Mouse (Mus musculus) MN1 (cell line): Measurements from ENCODE around the gene Cspg4.
"Not testable (repeated sequence)": the region's sequence is repeated elsewhere in the genome, so short reads cannot be mapped to it uniquely, and the experiment has no call there.

Experiments used
- DNase-seq: peaks from one replicate; pipeline ENCODE4 v3.0.0-alpha.2; 2016; ENCODE audit warnings: low spot score

Cspg4 gene

DNA sequence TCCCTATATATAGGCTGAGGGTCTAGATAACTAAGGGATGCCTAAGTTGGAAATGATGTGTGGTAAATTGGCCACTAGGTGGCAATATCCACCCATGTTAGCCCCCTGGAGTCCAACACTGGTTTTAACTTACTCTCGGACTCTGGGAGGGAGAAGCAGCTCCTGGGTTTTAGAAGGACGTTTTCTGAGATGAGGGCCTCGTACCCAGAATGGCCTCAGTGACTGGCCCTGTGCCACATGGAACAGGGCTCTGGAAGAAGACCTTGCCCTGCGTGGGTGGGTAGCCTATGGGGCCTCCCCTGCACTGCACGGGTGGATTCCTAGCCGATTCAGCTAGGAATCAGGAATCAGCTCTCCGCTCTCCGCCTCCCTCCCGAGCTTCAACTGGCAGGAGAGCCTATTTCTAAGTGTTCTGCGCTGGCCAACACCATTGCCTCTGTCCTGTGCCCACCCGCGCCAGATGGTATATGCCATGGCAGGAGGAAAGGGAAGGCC is 26.7 kb downstream of the Cspg4 start:
- peak; percentile 89 for DNase-seq

DNA sequence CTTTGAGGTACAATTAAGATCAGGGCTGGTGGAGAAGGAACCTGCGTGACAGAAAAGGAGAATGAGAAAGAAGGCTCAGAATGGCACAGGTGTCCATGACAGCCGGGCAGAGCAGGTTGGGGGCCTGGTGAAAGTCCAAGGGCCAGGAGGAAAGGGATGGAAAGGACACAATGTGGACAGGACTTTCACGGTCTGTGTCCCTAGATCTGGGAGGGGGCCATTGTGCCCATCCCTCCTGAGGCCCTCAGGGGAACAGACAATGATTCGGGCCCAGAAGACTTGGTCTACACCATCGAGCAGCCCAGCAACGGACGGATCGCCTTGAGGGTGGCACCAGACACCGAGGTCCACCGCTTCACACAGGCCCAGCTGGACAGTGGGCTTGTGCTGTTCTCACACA is 27.3 kb downstream of the Cspg4 start:
- DNase-seq: no peak

DNA sequence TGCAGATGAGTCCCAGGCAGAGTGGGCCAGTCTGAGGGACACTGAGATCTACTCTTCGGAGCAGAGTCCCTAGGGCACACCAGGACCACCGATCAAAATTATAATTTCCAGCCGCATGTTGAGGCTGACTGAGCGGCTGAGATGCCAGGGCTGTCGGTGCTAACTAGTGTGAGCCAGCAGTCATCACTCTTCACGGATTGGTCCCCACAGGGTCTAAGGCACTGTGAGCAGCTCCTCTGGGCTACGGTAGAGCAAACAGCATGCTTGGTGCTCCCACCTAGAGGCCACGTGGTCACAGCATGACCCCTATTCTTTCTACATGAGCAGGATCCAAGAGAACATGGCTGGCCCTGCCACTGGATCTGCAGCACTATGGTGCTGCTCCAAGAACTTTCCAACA is 28.5 kb downstream of the Cspg4 start:
- no peak for DNase-seq

DNA sequence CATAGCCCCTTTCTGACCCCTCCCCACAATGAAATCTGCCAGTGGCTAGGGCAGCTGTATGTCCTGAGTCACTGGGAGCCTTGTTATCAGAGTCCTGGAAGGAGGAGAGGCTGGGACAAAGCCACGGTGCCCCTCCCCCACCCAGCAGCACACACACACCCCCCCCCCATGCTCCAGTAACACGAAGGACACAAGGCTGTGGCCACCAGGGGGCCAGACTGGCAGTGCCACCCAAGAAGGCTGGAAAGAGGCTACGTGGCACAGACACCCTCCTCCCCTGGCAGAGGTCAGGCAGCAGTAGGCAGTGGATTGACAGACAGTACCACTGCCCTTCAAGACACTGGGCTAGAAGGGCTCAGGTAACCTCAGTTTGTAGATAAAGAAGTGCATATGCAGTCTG is 29.2 kb downstream of the Cspg4 start:
- peak; percentile 82 for DNase-seq

DNA sequence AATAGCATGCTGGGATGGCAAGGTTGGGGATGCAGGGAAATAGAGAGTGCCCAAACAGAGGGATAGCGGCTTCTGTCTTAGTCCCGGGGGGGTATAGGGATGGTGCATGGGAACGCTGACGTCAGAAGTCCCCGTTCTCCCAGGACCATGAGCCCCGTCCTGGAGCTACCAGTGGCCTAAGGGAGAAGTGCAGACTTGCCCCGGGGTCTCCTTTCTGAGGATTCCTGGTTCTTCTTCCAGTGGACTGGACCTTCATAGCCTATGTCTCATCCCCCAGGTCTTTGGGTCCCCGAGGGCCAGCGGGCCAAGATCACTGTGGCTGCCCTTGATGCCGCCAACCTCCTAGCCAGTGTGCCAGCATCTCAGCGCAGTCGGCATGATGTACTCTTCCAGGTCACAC is 31.9 kb downstream of the Cspg4 start:
- DNase-seq: no peak

DNA sequence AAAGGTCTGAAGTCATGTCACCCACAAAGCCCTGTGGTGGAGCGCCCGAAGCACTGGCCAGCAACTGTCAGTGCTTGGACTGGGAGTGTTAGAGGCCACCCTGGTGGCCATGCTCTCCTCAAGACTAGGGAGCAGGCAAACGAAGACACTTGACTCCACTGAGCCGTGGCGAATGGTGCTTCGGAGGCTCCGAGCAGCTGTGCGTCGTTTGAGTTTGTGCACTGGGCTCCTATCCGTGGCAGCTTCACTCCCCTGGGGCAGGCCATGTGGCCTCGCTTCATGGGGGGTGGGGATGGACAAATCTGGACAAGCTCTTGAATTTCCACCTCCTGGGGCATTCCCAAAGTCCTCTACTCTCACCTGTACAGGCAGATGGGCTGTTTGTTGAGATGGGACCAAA is 34.6 kb downstream of the Cspg4 start:
- DNase-seq: no peak

DNA sequence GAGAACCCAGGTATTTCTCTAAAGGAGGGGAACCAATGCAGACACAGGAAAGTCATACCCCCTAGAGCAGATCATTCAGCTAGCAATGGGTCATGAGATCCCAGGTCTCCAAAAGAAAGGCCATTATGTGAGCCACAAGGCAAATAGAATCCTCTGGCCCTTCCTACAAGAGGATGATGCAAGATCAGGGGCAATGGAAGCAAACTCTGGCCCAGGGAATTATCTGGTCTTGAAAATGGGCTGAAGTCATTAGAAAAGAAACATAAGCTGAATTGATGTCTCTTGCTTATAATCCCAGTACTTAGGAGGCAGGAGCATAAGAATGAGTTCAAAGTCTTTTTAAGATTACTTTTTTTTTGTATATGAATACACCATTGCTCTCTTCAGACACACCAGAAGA is 35.2 kb downstream of the Cspg4 start:
- DNase-seq: no peak

DNA sequence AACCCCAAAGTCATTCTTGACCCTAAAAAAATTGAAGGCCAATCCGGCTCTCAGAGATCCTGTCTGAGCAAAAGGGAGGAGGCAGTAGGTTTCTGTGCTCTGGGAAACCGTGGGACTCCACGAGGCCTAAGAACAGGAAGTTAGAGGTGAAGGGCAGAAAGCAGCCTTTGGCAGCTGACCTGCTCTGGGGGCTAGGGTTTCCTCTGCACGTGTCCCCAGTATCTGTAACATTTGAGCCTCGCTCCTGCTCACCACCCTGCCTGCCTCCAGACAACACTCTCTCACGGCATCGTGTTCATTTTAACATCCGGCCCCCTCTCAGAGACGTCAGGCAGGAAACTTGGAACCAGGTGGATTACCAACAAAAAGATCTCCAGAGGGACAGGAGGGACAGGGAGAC is 35.7 kb downstream of the Cspg4 start:
- DNase-seq: no peak

DNA sequence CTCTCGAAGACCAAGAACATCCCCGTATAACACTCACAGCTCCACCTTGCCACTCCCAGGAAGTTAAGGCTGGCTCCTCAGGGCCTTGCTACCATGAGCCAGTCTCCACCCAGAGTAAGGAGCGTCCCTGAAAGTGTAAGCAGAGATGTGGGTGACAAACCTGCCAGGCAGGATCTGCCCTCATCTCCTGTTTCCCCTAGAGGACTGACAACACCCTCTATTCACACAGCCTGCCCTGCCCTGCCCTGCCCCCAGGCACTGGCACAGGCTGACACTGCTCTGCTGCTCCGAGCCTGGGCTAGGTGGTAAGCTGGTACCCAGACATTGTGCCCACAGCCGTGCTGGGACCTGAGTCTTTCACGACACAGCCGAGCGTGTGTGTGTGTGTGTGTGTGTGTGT is 36.4 kb downstream of the Cspg4 start:
- DNase-seq: no peak

DNA sequence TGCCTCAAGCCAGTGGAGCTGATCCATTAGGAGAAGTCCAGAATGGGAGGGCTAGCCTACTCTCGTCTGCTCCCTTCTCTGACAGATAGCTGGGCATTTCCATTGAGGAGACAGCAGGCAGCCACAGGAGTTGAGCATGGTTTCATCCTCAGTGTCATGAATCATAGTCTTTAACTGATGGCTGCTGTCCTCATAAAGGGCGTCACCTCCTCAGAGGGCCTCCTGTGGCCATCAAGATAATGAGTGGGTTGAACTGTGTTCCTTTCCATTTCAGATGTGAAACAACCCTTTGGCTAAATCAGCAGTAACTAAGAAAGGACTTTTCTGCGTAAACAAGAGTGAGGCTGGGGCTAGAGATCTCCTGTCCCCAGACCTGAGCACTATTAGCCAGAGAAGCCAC is 38.8 kb downstream of the Cspg4 start:
- DNase-seq: no peak

DNA sequence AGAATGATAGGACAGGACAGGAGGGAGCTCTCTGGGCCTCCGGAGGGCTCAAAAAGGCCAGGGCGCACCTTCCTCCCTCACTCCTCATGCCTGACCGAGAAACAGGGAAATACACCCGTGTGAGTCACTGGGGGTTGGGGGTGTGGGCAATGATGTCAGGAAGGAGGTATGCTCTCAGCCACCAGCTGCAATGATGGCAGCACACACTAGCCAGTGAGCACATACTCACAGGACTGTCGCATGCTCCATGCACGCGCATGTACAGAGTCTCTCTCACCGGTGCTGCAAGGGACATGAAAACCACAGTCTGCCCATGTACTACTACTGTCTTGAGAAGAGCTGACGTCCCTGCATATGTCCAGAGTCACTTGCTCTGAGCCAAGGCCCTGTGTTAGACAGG is 42.7 kb downstream of the Cspg4 start:
- DNase-seq: peak; percentile 51

DNA sequence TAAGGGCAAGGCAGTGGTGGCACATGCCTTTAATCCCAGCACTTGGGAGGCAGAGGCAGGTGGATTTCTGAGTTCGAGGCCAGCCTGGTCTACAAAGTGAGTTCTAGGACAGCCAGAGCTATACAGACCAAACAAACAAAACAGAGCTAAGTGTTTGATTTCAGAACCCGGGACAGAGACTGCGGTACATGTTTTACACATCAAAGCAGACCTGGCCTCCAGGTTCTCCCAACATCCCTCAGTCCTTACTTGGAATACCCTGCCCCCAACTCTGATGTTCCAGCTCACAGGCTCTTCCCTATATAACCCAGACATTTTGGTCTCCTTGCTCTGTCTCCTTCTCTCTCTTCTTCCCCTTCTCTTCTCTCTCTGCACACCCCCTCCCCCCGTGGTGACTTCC is 45.2 kb downstream of the Cspg4 start:
- not testable (repeated sequence) for DNase-seq

DNA sequence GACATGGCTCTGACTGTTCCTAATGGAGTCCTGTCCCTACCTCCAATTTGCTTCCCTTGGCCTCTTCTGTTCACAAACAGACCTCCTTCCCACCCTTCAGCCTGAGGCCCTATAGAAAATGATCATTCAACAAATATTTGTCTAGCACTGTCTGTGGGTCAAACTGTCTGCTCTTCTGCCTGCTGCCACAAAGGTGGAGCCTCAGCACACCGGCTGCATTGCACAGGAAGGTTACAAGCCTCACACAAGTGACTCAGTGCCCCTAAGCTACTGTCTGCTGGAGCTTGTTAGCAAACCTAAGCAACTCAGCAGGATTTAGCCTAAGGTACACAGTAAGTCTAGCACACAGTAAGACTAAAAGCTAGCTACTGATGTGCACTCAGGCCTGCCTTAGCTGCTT is 46.2 kb downstream of the Cspg4 start:
- no peak for DNase-seq

DNA sequence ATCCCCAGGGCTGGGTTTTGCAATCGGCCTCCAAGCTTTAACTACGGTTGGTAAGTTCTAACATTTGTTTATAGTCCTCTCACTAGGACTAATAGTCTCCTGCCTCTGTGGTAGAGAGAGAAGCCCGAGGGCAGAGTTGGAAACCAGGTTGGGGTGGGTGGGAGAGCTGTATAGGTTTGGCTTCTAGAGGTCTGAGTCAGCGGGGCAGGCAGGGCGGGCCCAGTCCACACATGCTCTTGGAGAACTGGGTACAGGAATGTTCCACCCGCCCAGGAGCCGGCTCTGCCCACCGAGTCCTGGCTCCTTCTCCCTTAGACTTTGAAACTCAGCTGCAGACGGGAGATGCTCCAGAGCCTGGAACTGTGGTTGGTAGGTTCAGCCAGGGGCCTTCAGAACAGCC is 49.2 kb downstream of the Cspg4 start:
- DNase-seq: no peak

DNA sequence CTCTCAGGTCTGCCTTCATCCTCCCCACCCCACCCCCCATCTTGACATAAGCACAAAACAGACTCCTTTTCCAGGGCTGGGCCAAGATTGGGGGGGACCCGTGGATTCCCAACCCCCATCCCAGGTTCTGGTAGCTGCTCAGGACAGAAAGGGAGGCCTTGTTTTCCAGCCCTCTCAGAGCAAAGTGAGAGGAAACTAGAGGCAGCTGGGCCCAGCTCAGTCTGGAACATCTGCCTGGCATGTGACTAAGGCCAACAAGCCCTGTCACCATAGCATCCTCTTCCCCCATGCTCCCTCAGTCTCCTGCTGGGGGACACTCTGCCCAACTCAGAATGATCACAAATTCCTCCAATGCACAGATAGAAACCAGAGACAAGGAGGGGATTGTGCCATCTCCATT is 50.3 kb downstream of the Cspg4 start:
- no peak for DNase-seq

DNA sequence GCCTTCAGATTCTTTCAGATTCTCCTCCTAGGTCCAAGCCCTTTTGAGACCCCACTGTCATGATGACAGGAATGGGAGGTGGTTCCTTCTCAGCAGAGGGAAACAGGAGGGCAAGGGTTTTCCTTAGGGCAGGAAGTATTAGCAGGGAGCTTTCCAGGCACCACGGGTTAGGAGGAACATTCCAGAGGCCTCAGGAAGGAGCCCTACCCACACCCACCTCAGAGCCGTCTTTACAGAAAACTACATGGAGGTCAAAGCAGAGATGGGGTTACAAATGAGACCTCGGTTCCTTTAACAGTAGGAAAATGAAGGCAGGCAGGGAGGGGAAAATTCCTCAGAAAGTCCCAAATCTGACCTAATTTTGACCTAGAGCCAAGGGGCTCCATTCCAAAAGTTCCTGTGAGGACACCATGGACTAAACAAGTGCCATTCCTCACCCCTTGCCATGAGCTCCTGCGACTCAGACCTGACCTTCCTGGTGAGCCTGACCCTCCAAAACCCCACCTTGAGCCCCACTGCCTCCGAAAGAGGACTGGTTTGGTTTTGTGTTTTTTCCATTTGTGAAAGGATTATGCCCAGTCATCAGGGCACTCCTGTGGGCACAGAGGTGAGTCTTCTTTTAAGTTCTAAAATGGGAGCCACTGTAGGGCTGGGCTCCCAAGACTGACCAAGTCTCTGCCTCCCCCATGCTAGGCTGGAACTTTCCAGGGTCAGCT is 51.0 kb downstream of the Cspg4 start:
- no peak for DNase-seq

DNA sequence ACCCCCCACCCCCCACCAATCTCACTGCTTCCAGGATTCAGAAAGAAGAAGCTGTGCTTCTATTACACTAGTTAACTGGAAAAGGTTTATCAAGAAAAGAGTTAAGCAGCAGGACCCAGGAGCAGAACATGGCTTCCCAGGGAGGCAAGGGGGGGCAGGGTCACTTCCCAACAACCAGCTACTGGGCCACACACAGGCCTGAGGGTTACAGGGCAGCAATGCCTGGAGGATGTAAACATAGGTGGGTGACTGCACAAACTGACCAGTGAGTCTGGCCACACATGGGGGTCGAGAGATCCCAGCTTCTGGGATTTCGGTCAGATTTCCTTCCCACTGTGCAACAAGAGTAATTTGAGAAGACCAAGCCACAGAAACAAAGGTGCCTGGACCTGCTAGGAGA is 52.3 kb downstream of the Cspg4 start:
- no peak for DNase-seq

DNA sequence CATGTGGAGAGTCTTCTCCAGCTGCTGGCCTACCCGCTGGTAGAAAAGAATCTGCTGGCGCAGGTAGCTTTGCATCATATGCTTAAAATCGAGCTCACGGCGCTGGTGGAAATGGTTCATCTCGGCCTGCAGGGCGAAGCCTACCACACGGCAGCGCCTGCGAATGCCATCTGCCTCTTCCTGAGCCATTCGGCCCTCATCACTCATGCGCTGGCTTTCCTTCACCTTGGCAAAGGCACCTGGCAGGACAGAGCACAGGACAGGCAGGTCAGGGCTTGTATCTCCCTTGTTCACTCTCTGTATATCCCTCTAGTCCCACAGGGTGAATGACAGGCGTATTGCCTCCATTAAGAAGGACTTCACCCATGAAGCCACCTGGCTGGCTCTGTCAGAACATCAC is 53.6 kb downstream of the Cspg4 start:
- DNase-seq: no peak

DNA sequence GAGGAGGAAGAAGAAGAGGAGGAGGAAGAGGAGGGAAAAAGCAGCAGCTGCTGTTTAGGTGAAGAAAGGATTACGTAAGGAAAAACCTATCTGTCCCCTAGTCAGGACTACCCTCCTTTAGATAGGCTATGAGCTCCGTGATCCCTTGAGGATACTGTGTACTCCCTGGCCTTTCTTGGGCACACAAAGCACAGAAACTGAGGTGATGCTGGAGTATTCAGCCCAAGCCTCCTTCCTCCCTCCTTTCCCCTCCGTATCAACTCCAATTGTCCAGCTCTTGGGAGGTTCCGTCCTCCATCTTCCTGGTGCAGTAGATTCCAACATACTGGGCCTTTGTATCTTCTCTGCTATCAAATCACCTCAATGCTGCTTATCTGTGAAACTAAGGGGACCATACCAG is 57.9 kb downstream of the Cspg4 start:
- DNase-seq: no peak

DNA sequence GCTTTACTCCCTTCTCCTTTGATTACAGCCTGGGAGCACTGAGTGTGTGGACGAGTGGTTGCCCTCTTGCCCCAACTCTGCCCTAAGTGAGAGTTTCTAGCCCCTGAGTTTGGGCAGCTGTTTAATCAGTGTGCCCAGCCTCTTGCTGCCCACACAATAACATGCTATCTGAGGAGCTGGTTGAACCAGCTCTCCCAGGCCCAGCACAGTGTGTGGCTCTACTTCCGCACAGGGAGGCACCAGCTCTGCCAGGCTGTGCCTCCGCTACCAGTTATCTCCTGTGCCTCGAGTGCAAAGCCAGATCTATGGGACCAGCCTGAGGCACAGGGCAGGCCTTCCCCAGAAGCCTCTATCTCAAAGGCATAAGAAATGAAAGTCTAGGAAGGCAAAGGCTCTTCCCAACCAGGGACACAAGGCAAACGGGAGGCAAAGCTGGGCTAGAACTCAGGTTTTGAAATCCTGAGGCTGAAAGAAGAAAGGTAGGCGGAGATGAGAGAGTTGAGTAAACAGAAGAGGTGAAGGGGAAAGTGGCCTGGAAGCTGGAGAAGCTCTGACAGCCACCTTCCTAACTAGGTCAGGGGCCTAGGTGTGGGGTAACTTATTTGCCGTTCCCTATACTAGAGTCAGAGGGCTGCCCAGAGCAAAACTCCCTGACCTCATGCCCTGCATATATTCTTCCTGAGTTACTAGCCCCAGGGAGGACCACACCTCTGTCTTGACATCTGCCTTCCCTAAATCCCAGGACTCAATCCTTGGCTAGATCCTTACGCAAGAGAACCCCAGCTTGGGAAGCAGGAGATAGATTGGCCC is 59.2 kb downstream of the Cspg4 start:
- DNase-seq: no peak

DNA sequence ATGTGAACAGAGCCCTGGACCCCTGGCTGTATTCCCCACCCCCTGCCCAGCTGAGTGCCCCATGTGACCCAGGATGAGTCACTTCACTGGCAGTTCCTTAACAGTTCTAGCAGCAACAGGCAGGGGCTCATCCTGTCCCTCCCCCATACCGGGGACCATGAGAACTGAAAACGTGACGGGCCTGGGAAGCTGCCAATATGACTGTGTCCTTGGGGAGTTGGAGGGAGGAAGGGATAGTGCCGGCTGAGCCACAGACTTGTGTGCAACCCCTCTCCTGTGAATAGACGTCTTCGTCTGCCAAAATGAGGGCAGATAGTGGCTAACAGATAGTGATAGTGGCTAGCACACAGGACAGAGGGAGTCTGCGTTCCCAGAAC is 59.8 kb downstream of the Cspg4 start:
- DNase-seq: peak; percentile 84

DNA sequence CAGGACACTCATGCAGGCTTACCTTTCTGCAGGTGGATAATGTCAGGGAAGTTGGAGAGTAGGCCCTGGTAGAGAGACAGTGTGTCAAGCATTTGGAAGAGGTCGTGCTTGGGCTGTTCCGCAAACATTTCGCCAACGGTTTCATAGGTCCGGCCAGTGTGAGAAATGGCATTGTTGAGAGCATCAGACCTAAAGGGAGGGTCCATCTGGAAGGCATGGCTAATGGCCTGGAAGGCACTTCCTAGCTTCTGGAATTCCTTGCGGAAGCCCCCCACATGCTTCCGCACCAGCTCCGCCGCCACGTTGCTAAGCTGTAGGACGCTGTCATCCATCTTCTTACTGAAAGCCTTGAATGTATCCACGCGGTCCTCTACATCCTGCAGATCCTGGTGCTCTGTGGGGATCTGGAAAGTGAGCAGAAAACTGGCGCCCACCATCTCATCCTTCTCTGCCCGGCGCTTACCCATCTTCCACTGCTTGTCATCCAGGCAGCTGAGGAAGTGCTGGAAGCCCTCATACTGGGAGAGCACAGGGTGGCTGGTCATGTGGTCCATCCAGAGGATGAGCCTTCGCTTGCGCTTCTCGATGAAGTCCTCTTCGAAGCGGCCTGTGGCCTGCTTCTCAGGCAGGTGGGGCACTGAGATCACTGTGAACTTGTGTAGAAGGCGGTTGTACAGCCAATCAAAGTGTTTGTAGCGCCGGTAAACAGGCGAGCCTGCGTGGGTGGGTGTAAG is 60.6 kb downstream of the Cspg4 start:
- DNase-seq: no peak

DNA sequence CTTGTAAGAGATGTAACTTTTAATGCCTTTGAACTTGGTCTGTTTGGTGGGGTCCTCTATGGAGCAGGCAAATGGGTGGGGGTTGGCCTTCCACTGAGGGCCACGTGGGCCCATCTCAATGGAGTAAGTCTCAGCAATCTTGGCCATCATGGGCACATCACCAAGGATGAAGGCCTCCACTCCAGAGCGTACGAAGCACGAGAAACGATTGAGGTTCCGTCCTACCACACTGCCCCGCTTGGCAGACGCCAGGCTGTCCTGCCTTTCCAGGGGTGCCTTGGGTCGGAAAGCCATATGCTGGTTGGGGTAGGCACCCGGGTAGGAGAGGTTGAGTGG is 61.2 kb downstream of the Cspg4 start:
- no peak for DNase-seq
